Mouse (Mus musculus) lung, postnatal 0 days (tissue): ENCODE measurements around the gene Rad52.

Experiments used
- CTCF ChIP-seq: IDR thresholded peaks from 2 replicates; pipeline ENCODE4 v1.5.1; 2016; ENCODE audit warnings: antibody characterized with exemption, mild to moderate bottlenecking
- EP300 ChIP-seq: IDR thresholded peaks from 2 replicates; pipeline ENCODE4 v1.6.1; 2016; ENCODE audit warnings: antibody characterized with exemption, mild to moderate bottlenecking, control low read depth

GRCm38 (mm10) chr6:119924235-119925005, 21.9 kb downstream of the Rad52 start:
- TF ChIP-seq CTCF (peak; percentile 64), EP300 (no peak)
